Mouse (Mus musculus): ENCODE data around the gene Zp1.
A peak's percentile ranks its signal among the peaks of the same experiment; 100 is the strongest.

Gene Zp1

DNA sequence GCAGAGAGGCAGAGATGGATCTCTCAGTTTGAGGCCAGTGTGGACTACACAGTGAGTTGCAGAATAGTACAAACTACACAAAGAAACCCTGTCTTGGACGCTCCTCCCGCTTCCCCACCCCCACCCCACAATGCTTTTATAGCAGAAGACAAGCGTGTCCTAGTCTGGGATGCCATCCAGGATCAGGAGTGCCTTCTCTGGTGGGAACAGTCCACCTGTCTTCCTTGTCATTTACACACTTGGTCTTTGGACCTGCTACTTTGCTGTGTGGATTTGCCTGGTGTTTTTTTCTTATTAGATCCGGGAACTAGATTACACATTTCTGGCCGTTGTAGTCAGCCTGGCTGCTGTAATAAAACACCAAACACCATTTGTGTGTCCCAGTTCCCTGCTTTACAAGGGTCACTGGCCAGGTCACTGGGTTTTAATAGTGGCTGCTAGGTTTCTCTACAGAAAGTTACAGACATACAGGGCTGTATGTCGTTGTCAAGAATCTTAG lies 5.7 kb upstream of the Zp1 start:
- no peak for DNase-seq (ENCODE audit: low read depth in 2 of 2, low spot score in 2 of 2)

DNA sequence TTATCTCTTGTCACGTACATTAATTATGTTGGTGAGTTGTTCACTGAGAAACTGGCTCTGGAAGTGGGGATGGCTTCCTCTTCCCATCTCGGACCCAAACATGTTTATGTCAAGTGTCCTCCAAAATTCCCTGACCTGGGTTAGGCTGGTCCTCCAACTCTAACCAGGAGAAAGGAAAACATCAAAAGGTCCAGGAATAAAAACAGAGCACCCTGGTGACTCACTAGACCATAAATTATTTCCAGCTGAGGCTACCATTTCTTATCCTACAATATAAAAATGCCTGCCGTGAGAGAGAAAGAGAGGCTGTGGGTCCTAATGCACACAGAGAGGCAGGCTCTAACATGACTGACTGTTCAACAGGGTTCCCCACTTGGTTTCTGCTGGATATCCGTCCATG lies 3.8 kb upstream of the Zp1 start:
- DNase-seq (ENCODE audit: low read depth in 2 of 2, low spot score in 2 of 2), result no peak

- no peak for DNase-seq (ENCODE audit: low read depth in 2 of 2, low spot score in 2 of 2)
Measured at GRCm38 (mm10) chr19:10921058-10921457, 626 bp upstream of the Zp1 start.

DNA sequence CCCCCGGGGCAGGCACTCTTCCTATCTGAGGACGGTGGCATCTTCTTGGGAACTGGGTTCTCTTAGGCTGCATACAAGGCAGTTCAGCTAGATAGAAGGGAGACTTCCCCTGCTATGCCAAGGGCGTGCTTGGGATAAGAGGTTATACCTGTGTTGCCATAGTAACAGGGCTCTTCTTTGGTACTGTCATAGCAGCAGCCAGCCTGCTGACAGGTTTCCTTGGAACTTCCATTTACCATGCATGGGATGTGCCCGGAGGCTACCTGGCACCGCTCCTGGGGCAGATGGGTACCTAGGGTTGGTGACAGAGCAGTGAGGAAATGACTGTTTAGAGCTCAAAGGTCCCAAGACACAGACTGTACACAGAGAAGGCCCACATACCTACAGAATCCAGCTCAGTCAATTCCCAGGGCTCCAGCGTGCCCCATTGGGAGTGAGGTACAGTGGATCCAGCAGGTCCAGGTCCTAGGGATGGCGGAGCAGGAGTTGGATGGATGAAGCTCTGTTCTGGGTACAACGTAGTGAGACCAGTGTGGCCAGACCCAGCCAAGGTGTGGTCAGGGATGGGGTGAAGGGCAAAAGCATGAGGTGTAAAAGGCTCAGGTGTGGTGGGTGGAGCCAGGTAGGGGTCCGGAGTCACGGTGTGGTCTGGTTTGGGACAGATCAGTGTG lies 2.0 kb downstream of the Zp1 start:
- no peak for DNase-seq (ENCODE audit: low read depth in 2 of 2, low spot score in 2 of 2)

DNA sequence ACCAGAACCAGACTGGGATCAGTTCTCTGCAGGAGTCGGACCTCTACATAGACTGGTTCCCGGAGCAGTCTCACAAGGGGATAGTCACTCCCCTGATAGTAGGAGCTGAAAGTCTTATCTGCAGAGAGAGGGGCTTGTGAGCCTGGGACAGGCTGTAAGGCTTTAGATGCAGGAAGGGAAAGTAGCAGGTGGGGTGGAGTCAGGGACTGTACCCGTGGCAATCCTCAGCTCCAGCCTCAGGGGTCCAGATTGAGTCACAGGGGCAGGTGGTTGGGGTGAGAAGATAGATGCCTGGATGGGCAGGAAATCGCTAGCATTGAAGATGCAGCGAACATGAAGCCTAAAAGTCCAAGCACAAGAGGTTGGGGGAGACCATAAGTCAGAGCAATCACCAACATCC lies 3.9 kb downstream of the Zp1 start:
- DNase-seq (ENCODE audit: low read depth in 2 of 2, low spot score in 2 of 2), result no peak

- no peak for DNase-seq (ENCODE audit: low read depth in 2 of 2, low spot score in 2 of 2)
Measured at GRCm38 (mm10) chr19:10914870-10915269, 5.6 kb downstream of the Zp1 start.

DNA sequence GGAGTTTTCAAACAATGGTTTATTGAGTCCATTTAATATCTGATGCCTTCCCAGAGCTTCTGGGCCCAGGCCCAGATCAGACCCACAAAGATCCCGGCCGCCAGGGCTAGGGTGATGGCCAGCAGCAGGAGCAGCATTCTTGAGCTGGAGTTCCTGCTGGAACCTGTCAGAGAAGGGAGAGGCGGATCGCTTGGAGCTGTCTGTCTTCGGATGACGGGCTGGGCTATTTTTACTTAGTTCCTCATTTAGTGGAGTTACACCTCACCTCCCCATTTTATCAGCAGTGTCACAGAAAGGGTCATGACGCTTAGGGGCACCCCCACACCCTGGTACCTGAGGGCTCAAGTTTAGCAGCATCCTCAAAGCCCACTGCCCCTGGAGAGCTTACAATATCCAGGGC lies 6.1 kb downstream of the Zp1 start:
- DNase-seq (ENCODE audit: low read depth in 2 of 2, low spot score in 2 of 2), result no peak

- DNase-seq (ENCODE audit: low read depth in 2 of 2, low spot score in 2 of 2), result no peak
Measured at GRCm38 (mm10) chr19:10909087-10909721, 11.2 kb downstream of the Zp1 start.

DNA sequence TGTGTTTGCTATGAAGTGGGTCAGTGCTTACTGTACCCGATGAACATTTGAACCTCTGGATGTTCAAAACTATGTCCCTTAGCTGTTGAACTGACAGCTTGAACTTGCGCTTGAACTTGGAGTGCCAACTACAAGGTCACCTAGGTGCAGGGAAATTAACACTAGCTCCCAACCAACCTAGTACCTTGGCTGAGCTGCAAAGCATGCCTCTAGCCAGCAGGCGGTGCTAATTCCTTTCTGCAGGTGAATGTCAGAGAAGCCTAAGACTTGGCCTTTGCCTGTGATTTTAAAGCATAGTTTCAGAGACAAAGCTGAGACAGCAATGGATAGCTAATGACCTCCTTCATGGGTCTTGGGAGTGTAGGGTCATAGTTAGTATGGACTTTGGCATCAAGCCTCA lies 12.5 kb downstream of the Zp1 start:
- DNase-seq (ENCODE audit: low read depth in 2 of 2, low spot score in 2 of 2), result peak; percentile 32 to 48

DNA sequence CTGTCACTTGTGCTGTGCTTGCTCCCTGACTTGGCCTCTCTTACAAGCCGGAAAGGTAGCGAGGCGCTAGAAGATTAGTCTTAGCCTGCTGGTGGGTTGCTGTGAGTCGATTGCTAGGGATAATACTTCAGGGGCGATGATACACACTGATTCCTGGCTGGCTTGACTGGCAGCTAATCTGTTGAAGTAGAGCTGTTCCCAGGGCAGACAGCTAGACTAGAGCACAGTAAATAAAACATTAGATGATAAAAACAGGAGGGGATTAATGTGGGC lies 14.8 kb downstream of the Zp1 start:
- DNase-seq (ENCODE audit: low read depth in 2 of 2, low spot score in 2 of 2), result no peak

- DNase-seq (ENCODE audit: low read depth in 2 of 2, low spot score in 2 of 2), result no peak
Measured at GRCm38 (mm10) chr19:10904927-10905727, 15.3 kb downstream of the Zp1 start.

- DNase-seq (ENCODE audit: low read depth in 2 of 2, low spot score in 2 of 2), result no peak
Measured at GRCm38 (mm10) chr19:10904512-10904911, 15.9 kb downstream of the Zp1 start.

GRCm38 (mm10) chr19:10901046-10901445 lies 19.4 kb downstream of the Zp1 start:
- DNase-seq (ENCODE audit: low read depth in 2 of 2, low spot score in 2 of 2), result no peak

DNA sequence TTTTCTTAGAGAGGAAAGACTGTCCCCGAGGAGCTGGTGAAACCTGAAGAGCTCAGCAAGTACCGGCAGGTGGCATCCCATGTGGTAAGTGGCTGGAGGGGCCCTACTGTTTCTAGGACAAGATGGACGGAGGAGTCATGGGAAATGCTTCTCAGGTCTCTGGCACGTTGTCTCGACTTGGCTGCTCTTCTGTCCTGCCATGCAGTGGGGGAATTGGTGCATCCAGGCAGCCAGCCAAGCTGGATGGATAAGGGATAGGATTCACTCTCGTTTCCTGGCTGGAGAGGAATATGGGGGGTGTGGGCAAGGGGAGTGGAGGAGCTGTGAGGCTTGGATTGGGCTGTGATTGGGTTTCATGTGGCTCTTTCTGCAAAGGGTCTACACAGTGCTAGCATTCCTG lies 20.1 kb downstream of the Zp1 start:
- no peak for DNase-seq (ENCODE audit: low read depth in 2 of 2, low spot score in 2 of 2)

GRCm38 (mm10) chr19:10897491-10897890 lies 22.9 kb downstream of the Zp1 start:
- no peak for DNase-seq (ENCODE audit: low read depth in 2 of 2, low spot score in 2 of 2)

DNA sequence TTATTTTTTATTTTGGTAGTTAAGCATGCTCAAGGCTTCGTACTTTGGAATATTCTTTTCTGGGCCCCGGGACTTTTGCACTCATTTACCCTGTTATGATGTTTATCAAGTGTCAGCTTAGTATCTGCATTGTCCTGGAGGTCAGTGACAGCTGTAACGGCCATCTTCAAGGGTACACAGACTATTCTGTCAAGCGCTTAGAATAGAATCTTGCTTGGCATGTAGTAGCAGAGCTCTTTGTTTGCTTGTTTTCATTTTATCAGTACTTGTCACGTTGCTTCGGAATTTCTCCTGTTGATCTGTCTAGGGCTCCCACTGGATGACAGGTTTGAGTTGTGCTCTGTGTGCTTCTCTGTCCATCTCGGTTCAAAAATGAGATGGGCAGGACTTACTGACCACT lies 23.6 kb downstream of the Zp1 start:
- no peak for DNase-seq (ENCODE audit: low read depth in 2 of 2, low spot score in 2 of 2)

DNA sequence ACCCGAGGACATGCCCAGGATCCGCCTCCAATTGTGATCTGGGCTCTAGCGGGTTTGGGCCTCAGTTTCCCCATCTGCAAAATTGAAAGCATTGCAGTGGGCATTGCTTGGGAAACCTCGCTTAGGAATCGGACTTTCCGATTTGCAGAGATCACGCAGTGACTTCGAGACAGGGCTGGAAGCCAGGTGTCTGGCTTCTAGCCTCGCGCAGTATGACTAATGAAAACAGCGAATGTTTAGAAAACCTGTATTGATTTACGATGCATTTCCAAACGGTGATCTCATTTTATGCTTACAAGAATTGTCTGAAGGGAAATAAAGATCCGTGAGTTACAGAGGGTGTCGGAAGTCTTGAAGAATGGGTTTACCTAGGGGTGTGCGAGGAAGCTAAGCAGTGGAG lies 24.7 kb downstream of the Zp1 start:
- DNase-seq (ENCODE audit: low read depth in 2 of 2, low spot score in 2 of 2), result no peak

- peak; percentile 90 to 96 for DNase-seq (ENCODE audit: low read depth in 2 of 2, low spot score in 2 of 2)
Measured at GRCm38 (mm10) chr19:10895016-10895528, 25.4 kb downstream of the Zp1 start, which contains the start of gene Prpf19. Prpf19 (plus strand) TSS chr19:10895231.

- no peak for DNase-seq (ENCODE audit: low read depth in 2 of 2, low spot score in 2 of 2)
Measured at GRCm38 (mm10) chr19:10892201-10892600, 28.2 kb downstream of the Zp1 start.

DNA sequence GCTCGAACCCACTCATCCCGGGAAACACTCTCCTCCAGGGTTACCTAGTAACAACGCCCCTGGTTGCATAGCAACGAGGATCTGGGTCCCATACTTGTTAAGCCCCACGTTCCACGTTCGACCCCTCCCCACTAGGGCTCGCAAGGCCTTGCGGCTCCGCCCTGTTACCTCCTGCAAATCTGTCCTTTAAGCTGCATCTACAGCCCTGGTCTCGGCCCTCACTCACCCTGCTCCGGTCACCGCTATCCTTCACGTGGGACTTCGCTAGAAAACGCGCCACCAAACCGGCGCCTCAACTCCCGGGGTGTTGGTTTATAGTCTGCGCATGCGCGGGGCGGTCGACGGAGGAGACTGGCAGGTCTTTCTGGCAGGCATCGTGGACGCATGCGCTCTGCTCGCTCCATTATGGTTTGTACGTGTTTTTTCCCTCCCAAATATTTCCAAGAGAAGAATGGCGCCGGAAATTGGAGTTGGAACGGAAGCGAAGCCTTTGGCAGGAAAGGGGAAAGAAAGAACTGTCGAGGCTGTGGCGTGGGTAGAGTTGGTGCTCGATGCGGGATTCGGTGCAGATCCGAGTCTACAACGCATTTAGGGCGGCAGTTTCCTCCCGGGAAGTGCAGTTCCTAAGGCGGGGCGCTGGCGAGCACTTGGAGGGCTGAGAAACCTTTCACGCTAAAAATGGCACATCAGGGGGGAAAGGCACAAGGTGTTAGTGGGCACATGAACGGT lies 38.8 kb downstream of the Zp1 start, which contains the start of gene Tmem109:
TSS of gene Tmem109 (minus strand) at position 576 of the 729 bp plus-strand sequence.
- peak; percentile 82 for DNase-seq (ENCODE audit: low read depth in 2 of 2, low spot score in 2 of 2)

DNA sequence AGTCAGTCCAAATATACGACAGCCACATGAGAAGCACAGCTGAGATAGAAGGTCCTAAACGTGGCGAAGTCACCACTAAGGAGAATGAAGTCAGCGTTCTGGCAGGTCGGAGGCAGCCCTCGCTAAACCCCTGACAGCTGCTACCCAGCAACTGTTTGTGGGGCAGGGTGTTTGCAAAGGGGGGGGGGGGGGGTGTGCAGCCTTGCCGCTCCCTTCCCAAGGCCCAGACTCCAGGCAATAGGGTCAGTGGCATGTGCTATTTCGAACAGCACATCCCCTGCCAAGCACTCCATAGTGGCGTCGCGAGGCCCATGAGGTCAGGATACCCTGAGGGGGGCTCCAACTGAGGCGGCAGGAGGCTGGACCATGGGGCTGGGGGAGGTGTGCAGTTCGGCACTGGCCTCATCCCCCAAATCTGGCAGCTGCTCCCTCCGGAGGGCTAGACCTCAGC lies 39.4 kb downstream of the Zp1 start:
- no peak for DNase-seq (ENCODE audit: low read depth in 2 of 2, low spot score in 2 of 2)
